Mouse (Mus musculus) neural tube, embryonic 10.5 days (tissue): ENCODE results near the gene Gm9958.

ENCODE experiments used
- DNase-seq: peaks from one replicate; pipeline ENCODE4 v3.0.0-alpha.2; 2017; ENCODE audit warnings: low spot score; ENCODE audit errors: extremely low spot score

The Gm9958 gene

DNA sequence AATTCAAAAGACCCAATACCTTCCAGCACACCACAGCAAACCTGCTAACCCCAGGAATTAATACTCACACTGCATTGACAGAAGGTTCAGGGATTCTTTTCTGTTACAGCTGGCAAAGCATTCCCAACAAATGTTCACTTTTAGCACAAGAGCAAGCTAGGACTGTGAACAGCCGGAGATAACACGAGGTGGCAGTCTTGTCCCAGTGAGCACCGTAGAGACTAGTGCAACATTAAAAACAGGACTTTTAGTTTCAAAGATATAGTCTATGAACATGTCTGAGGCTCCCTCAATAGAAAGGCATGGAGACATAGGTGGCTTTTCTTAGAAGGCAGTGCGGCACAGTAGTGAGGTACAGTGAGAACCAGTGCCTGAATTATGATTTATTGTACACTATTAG lies 38.2 kb downstream of the Gm9958 start:
- DNase-seq, result no peak

DNA sequence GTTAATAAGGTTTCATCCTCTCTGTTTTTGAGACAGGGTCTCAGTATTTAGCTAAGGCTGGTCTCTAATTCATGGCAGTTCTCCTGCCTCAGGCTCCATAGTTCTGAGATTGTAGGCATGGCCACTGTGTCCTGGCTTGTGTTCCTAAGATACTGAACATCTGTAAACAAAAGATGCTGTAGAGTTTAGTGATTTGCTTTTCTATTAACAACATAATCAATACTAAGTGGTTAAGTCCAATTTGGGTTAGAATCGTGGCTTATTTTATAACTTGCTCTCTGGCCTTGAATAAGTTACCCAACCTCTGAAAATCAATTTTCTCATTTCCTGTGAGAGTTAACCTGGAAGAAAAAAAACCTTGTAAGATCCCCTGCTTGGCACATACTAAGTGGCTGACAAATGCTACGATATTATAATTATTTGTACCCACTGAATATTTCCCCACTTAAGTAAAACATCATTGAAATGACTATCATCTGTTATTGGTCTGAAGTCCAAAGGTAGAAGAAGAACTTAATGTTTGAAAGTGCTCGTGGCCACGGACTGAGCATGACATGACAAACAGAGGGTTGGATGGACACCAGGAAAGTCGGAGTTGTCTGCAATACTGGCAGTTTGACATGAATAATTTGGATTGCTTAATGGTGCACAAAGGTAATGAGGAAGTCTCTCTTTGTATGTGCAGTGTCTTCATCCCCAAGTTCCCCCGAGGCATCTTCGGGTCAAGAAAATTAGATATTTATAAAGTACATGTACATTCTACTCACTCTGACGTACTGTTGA lies 47.3 kb downstream of the Gm9958 start:
- DNase-seq, result no peak

DNA sequence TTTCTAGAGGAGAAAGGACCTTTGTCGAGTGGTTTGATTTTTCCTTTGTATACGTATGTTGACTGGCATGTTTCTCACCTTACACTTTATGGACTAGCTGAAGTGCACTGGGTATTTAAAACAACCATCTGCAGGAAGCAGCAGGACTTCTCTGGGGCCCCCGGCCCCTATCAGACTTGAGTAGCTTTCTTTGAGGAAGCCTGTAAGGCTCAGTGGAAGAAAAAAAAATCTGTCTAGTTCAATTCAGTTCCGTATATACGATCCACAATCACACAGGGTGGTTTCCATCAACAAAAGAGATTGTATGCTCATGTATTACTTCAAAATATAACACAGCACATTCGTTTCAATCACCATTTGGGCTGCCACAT lies 47.9 kb downstream of the Gm9958 start:
- DNase-seq, result no peak
